Mouse (Mus musculus) lung, postnatal 25 days (tissue): ENCODE results near the gene Pdzrn4.

Experiments used
- DNase-seq: peaks from one replicate; pipeline ENCODE4 v3.0.0; 2022; ENCODE audit warnings: low spot score

Pdzrn4 gene

DNA sequence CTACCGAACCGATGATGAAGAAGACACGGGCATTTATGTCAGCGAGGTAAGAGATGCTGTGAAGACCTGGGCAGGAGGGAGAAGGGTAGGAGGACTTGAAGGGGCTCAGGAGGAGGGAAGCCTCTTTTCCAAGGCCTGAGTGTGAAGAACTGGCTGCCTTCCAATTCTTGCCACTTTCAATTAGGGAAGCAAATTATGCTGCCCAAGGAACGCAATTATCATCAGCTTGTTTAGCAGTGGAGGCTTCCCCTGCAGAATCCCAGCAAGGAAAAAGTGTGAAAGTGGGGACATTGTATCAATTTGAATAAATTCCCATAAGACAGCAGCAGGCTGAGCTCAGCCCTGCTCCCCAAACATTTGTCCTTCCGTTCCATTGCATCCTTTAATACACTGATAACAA, 346.9 kb downstream of the Pdzrn4 start:
- DNase-seq, result no peak

DNA sequence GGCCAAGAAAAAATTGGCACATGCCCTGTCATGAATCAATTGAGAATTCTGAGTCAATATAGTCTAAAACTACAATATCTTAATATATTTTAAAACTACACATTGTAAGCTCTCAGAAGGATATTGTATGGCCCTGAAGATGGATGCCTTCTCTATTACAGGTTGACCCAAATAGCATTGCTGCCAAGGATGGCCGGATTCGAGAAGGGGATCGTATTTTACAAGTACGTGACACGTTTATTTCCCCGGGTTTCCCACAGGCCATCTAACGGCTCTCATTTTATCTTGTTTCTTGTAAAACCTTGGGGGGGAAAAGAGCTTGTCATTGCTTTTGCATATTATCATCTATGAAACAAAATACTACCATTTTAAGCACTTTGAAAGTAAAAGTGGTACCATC, 349.4 kb downstream of the Pdzrn4 start:
- DNase-seq, result no peak

DNA sequence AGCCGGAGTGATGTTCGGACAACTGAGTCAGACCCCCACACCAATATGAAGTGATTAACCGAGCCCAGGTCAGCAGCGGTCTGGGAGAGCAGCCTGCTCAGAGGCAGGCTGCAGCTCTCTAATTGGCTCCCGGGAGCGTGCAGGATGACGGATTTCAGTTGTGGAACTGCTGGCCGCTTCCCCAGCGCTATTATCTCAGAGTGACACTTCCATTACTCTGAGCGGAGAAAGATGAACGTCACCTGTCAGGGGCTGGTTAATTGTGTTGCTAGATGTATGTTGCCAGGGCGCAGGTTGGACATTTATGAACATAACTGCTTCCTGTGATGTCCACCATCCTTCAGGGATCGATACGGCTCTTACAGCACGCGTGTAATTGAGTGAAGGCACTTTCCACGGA, 355.5 kb downstream of the Pdzrn4 start:
- no peak for DNase-seq

DNA sequence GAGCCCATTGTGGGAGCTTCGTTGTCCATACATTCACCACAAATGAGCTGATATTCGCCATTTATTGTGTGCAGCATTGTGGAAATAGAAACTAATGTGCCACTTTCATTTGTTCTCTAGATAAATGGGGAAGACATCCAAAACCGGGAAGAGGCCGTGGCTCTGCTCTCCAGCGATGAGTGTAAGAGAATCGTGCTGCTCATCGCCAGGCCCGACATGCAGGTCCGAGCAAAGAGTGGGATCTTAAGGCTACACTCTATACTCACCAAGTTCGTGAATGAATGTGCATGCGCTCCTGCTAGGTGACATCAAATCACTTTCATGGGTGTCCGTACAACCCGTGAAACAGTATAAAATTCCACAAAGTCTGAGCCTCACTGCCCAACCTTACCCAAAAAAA, 355.9 kb downstream of the Pdzrn4 start:
- DNase-seq, result no peak

DNA sequence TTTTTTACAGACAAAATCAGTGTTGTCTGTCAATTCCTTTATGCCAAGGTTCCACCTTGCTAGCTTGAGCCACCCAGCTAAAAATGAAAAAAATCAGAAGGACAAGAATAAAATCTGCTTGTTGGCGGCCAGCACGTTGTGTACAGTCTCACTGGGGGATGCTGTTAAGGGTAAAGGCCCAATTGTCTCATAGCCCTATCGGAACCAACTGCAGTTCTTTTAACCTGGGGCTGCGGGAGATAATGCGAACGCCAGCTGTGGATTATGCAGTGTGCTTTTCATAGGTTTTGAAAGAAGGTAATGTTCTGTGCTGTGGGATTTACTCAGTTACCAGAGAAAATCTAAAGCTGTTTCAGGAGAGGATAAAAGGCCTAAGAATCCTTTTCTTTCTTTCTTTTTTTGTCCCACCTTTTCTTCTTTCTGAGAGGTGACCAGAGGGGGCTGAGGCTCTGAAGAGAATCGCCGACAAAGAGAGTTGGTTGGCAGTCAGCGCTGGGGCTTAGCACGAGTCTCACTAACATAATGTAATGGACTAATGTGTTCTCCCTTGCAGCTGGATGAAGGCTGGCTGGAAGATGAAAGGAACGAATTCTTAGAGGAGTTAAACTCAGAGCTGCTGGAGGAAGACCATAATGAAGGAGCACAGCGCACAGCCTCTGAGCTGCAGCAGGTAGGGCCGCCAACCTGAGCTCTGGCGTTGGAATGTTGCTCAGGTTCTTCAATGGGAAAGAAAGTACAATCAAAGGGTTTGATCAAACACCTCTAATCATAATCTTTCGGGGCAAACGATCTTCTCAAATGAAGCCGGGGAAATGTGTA, 360.6 kb downstream of the Pdzrn4 start:
- no peak for DNase-seq

DNA sequence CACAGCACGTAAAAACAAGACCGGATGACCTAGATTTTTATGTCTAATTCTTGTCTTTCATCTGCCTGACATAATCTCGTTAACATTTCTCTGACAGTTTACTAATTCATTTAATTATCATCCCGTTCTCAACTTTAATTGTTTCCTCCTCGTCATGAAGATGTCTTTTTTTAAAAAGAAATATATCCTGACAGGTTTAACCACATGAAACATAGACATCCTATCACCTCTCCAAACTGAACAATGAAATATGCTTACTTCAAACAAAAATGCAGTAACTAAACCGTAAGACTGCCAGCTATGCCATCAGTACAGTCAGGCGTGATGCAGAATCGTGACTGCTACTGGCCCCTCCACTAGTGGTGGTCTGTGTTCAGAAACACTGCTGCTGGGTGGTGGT, 362.3 kb downstream of the Pdzrn4 start:
- DNase-seq, result no peak

DNA sequence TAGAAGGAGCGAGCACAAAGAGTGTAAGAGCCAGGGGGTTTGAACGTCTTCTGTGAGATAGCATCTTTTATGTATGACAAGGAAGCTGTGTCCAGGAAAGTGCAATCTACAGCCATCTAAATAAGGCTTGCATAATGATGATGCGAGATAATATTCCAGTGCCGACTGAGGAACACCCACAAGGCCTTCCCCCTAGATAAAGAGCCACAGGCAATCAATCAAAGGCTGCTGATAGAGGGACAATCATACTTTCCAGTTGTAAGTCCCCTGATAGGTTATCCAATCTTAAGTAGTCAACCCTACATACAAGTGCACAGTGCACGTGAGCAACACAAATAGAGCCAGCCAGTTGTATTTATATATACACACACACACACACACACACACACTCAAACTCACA, 366.6 kb downstream of the Pdzrn4 start:
- DNase-seq, result no peak

DNA sequence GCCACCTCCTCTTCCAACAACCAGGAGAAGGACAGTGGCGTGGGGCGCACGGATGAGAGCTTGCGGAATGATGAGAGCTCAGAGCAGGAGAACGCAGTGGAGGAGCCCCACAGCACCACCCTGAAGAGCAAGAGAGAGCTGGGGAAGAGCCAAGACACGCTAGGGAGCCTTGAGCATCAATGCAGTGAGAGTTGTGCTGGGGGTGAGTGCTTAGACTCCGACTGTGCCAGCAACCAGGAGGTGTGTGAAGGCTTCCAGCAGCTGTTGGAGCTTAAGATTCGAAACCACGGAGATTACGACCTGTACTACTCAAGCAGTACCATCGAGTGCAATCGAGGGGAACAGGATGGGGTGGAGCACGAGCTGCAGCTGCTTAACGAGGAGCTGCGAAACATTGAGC, 372.9 kb downstream of the Pdzrn4 start:
- DNase-seq, result no peak

DNA sequence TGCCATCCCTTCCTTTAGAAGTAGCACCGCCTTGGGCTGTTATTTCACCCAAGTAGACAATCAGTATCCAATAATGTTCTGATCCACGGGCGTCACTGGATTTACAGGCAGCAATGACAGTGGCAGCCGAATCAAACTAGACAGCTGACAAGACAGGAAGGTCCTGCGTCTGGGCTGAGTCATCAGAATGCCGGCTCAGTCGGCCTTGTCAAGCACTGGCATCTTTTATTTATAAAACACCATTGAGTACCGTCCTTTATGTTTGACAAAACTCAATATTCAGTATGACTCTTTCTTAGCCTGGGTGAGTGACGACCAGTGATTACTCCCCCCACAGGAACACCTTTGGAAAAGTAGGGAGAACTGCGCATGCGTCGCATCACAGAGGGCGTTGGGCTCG, 391.4 kb downstream of the Pdzrn4 start:
- DNase-seq, result no peak

DNA sequence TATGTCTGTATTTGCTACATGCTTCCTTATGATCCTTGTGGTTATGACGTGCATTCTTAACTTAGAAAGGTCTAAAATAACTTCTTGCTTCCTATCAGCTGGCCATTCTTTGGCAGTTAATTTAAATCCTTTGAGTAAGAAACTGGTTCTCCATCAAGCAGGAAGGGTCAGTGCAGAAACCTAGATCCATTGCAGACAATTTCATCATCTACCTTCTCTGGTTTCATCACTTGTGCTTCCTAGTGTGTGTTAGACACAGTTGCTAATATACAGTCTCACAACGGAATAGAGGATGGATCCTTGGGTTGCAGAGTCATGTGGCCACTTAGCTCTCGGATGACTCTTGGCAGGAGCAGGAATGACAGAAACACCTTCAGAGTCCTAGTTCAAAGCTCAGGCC, 397.6 kb downstream of the Pdzrn4 start:
- DNase-seq, result no peak

DNA sequence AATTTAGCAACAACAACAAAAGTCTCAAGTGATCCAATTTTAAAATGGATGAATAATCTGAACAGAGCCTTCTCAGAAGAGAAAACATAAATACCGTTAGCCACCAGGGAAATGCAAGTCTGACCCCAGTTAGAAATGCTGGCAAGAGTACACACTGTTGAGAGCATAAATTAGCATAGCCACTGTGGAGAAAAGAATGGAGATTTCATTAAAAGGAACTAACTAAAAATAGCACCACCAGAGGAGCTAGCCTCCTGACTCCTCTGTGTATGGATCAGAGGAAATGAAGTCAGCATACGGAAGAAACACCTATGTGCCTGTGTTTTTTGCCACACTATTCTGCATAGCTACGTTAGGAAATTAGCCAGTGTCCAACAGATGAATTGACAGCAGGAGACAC, 409.3 kb downstream of the Pdzrn4 start:
- DNase-seq, result no peak

DNA sequence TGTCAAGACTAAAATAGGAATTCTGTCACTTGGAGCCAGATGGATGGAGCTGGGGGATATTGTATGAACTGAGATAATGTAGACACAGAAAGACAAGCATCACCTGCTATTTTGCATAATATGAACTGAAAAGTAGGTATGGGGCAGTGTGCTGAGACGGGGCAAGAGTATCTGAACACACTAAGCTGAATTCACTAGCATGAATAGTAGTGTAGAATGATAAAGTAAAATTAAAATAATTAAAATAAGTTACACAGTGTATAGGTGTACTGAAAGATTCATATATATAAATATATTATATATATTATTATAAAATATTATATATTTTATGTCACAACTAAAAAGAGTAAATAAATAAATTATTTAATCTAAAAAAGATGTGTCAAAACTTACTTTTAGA, 409.7 kb downstream of the Pdzrn4 start:
- no peak for DNase-seq
